Mouse (Mus musculus) embryonic facial prominence, embryonic 14.5 days (tissue): ENCODE measurements at regions not wholly inside any gene's neighbourhood (a gene's known extent, or its start where the extent isn't known, plus 50 kb on each side); places are given as distances from the start of the nearest gene placed in this dataset.
"Not testable (repeated sequence)": the region's sequence is repeated elsewhere in the genome, so short reads cannot be mapped to it uniquely, and the experiment has no call there.

Experiments used
- ATAC-seq: fragments of 200-750 bp; cut with Nextera tagmentation; 2 replicates; pipeline ENCODE4 v1.8.0; 2017; ENCODE audit warnings: low read depth, moderate number of reproducible peaks, moderate TSS enrichment
- DNase-seq: peaks from one replicate; pipeline ENCODE4 v3.0.0-alpha.2; 2015; ENCODE audit warnings: low spot score
- H3K27ac ChIP-seq: fragments of 300-500 bp; sonication (generic); replicated peaks from 2 replicates; pipeline ENCODE4 v1.5.1; 2014; ENCODE audit warnings: low read depth, mild to moderate bottlenecking, low read length, moderate library complexity
- H3K27me3 ChIP-seq: fragments of 300-500 bp; sonication (generic); replicated peaks from 2 replicates; pipeline ENCODE4 v1.6.1; 2014; ENCODE audit warnings: low read length; ENCODE audit not compliant: control insufficient read depth, insufficient read depth
- H3K36me3 ChIP-seq: fragments of 300-500 bp; sonication (generic); 2 replicates; pipeline ENCODE4 v1.6.1; 2014; ENCODE audit warnings: low read length, mixed read lengths; ENCODE audit not compliant: control insufficient read depth, insufficient read depth
- H3K4me1 ChIP-seq: fragments of 300-500 bp; sonication (generic); 2 replicates; pipeline ENCODE4 v1.6.1; 2014; ENCODE audit warnings: antibody characterized with exemption, low read length; ENCODE audit not compliant: control insufficient read depth, insufficient read depth
- H3K4me2 ChIP-seq: fragments of 300-500 bp; sonication (generic); 2 replicates; pipeline ENCODE4 v1.6.1; 2014; ENCODE audit warnings: low read depth, mild to moderate bottlenecking, low read length, moderate library complexity, mixed read lengths
- H3K4me3 ChIP-seq: fragments of 300-500 bp; sonication (generic); 2 replicates; pipeline ENCODE4 v1.5.1; 2014; ENCODE audit warnings: low read depth, mild to moderate bottlenecking, low read length
- H3K9ac ChIP-seq: fragments of 300-500 bp; sonication (generic); 2 replicates; pipeline ENCODE4 v1.6.1; 2014; ENCODE audit warnings: low read depth, mild to moderate bottlenecking, low read length, moderate library complexity, mixed read lengths
- H3K9me3 ChIP-seq: fragments of 300-500 bp; sonication (generic); 2 replicates; pipeline ENCODE4 v1.6.1; 2016; ENCODE audit warnings: low read length; ENCODE audit not compliant: control insufficient read depth
- WGBS: fragments of 180-500 bp; shearing (Covaris S2); extraction: QIAGEN DNeasy Blood & Tissue Kit; methylation state at CpG from one replicate; pipeline ENCODE4 v1.1.7; 2014; 5-methylcytosine and 5-hydroxymethylcytosine counted together

GRCm38 (mm10) chr15:27083596-27083995, 188.2 kb upstream of the Fbxl7 start:
- H3K36me3 ChIP-seq: no peaks in the 10 kb centered on the region
- no peak overlapping the region for H3K4me3 ChIP-seq
- 61% methylated on average over 6 of the region's 6 CpGs for WGBS
- no peaks in the 10 kb centered on the region for H3K27me3 ChIP-seq
- DNase-seq (no peak), ATAC-seq (no peak)
- no peak overlapping the region for H3K27ac ChIP-seq
- no peaks in the 10 kb centered on the region for H3K9me3 ChIP-seq
- H3K4me2 ChIP-seq: no peak overlapping the region
- peaks cover 2% of the 10 kb centered on the region for H3K4me1 ChIP-seq
- H3K9ac ChIP-seq: no peak overlapping the region

- 36% methylated on average over 6 of the region's 6 CpGs for WGBS
- H3K27ac ChIP-seq: 0 out of 2 replicates have a peak overlapping the region, but pooled peaks have one; percentile 41
- H3K27me3 ChIP-seq: no peaks in the 10 kb centered on the region
- DNase-seq (peak; percentile 91), ATAC-seq (peak; percentile 88)
- H3K36me3 ChIP-seq: no peaks in the 10 kb centered on the region
- no peak overlapping the region for H3K9ac ChIP-seq
- no peak overlapping the region for H3K4me2 ChIP-seq
- no peaks in the 10 kb centered on the region for H3K9me3 ChIP-seq
- no peak overlapping the region for H3K4me3 ChIP-seq
- H3K4me1 ChIP-seq: peaks cover 11% of the 10 kb centered on the region
Observed at GRCm38 (mm10) chr15:27089155-27089554, 193.8 kb upstream of the Fbxl7 start.

- no peaks in the 10 kb centered on the region for H3K9me3 ChIP-seq
- no peak overlapping the region for H3K9ac ChIP-seq
- H3K4me3 ChIP-seq: no peak overlapping the region
- WGBS: 65% methylated on average over 3 of the region's 3 CpGs
- no peaks in the 10 kb centered on the region for H3K27me3 ChIP-seq
- ATAC-seq: no peak
- peaks cover 4% of the 10 kb centered on the region for H3K4me1 ChIP-seq
- no peak overlapping the region for H3K4me2 ChIP-seq
- no peak overlapping the region for H3K27ac ChIP-seq
- H3K36me3 ChIP-seq: no peaks in the 10 kb centered on the region
- DNase-seq: no peak
Observed at GRCm38 (mm10) chr15:27094102-27094501, 198.7 kb upstream of the Fbxl7 start.

GRCm38 (mm10) chr15:27095231-27095630, 199.9 kb upstream of the Fbxl7 start:
- no peaks in the 10 kb centered on the region for H3K4me1 ChIP-seq
- no peak overlapping the region for H3K4me2 ChIP-seq
- H3K9ac ChIP-seq: no peak overlapping the region
- DNase-seq (no peak), ATAC-seq (no peak)
- H3K9me3 ChIP-seq: no peaks in the 10 kb centered on the region
- WGBS: 78% methylated on average over 9 of the region's 9 CpGs
- H3K4me3 ChIP-seq: no peak overlapping the region
- H3K36me3 ChIP-seq: no peaks in the 10 kb centered on the region
- H3K27ac ChIP-seq: no peak overlapping the region
- no peaks in the 10 kb centered on the region for H3K27me3 ChIP-seq

- H3K27me3 ChIP-seq, H3K4me2 ChIP-seq, H3K36me3 ChIP-seq, H3K4me3 ChIP-seq, DNase-seq, H3K9me3 ChIP-seq, H3K4me1 ChIP-seq, H3K9ac ChIP-seq, ATAC-seq, H3K27ac ChIP-seq: not testable (repeated sequence)
- 79% methylated on average over 2 of the region's 2 CpGs for WGBS
Observed at GRCm38 (mm10) chr15:27101610-27102009, 206.2 kb upstream of the Fbxl7 start.

- ATAC-seq (no peak), DNase-seq (no peak)
- Histone ChIP-seq H3K27ac (no peak overlapping the region), H3K4me2 (no peak overlapping the region), H3K4me1 (no peaks in the 10 kb centered on the region; the same call in 1 of the 2 replicates), H3K9me3 (no peaks in the 10 kb centered on the region), H3K4me3 (no peak overlapping the region), H3K36me3 (no peaks in the 10 kb centered on the region), H3K27me3 (no peaks in the 10 kb centered on the region), H3K9ac (no peak overlapping the region)
- 51% methylated on average over 3 of the region's 3 CpGs for WGBS
Observed at GRCm38 (mm10) chr15:27109130-27109529, 213.8 kb upstream of the Fbxl7 start.

GRCm38 (mm10) chr15:27129697-27130096, 234.3 kb upstream of the Fbxl7 start:
- Histone ChIP-seq H3K36me3 (no peaks in the 10 kb centered on the region), H3K27ac (no peak overlapping the region), H3K4me3 (no peak overlapping the region), H3K9me3 (no peaks in the 10 kb centered on the region), H3K27me3 (no peaks in the 10 kb centered on the region), H3K4me1 (no peaks in the 10 kb centered on the region), H3K4me2 (no peak overlapping the region), H3K9ac (no peak overlapping the region)
- ATAC-seq: no peak
- no peak for DNase-seq
- WGBS: 45% methylated on average over 1 of the region's 1 CpGs

- Histone ChIP-seq H3K9me3 (no peaks in the 10 kb centered on the region), H3K36me3 (no peaks in the 10 kb centered on the region), H3K9ac (no peak overlapping the region), H3K4me2 (no peak overlapping the region), H3K27ac (no peak overlapping the region), H3K4me3 (no peak overlapping the region), H3K4me1 (no peaks in the 10 kb centered on the region), H3K27me3 (no peaks in the 10 kb centered on the region)
- DNase-seq: no peak
- 83% methylated on average over 2 of the region's 2 CpGs for WGBS
- ATAC-seq: no peak
Observed at GRCm38 (mm10) chr15:27132761-27133160, 237.4 kb upstream of the Fbxl7 start.

- H3K4me3 ChIP-seq: no peak overlapping the region
- H3K4me1 ChIP-seq: no peaks in the 10 kb centered on the region
- WGBS: 70% methylated on average over 5 of the region's 5 CpGs
- no peaks in the 10 kb centered on the region for H3K9me3 ChIP-seq
- H3K4me2 ChIP-seq: no peak overlapping the region
- ATAC-seq: no peak
- no peak overlapping the region for H3K27ac ChIP-seq
- peak; percentile 9 for DNase-seq
- no peak overlapping the region for H3K9ac ChIP-seq
- no peaks in the 10 kb centered on the region for H3K36me3 ChIP-seq
- H3K27me3 ChIP-seq: no peaks in the 10 kb centered on the region
Observed at GRCm38 (mm10) chr15:27137580-27137979, 242.2 kb upstream of the Fbxl7 start.
